Mouse (Mus musculus): ENCODE measurements around the gene Dcps. TPM values are rescaled to one million over a fixed set of nuclear protein-coding genes. Genes with fewer than 3 reads are reported as not detected.

Dcps gene
- polyA plus RNA-seq, 1 experiment from 2014 or later = 61.5 TPM

Other genes starting within 250 kb of the Dcps start
- gene St3gal4, start 56.8 kb downstream of the Dcps start, polyA plus RNA-seq (2016; fragmentation: Nextera tagmentation; extraction: Ambion mirVana) = 20.8 and 20.9 TPM in 2 replicates
- 97.4 and 101 TPM in 2 replicates for gene Srpr, start 24.1 kb upstream of the Dcps start, polyA plus RNA-seq (2016; fragmentation: Nextera tagmentation; extraction: Ambion mirVana)
- 11.8 and 11.9 TPM in 2 replicates for gene Tirap, start 24.2 kb upstream of the Dcps start, polyA plus RNA-seq (2016; fragmentation: Nextera tagmentation; extraction: Ambion mirVana)
- 62.2 and 67.6 TPM in 2 replicates for gene Foxred1, start 35.0 kb upstream of the Dcps start, polyA plus RNA-seq (2016; fragmentation: Nextera tagmentation; extraction: Ambion mirVana)
- gene Fam118b, start 91.7 kb upstream of the Dcps start, polyA plus RNA-seq (2016; fragmentation: Nextera tagmentation; extraction: Ambion mirVana) = 26.6 and 28.5 TPM in 2 replicates
- gene Rpusd4, start 91.8 kb upstream of the Dcps start, polyA plus RNA-seq (2016; fragmentation: Nextera tagmentation; extraction: Ambion mirVana) = 22.1 and 24.4 TPM in 2 replicates
- 7.0 and 8.2 TPM in 2 replicates for gene Cdon, start 245.1 kb upstream of the Dcps start, polyA plus RNA-seq (2016; fragmentation: Nextera tagmentation; extraction: Ambion mirVana)

Measured in heart, embryonic 12.5 days (tissue).